Mouse (Mus musculus): ENCODE results near the gene Pard3b.

DNA sequence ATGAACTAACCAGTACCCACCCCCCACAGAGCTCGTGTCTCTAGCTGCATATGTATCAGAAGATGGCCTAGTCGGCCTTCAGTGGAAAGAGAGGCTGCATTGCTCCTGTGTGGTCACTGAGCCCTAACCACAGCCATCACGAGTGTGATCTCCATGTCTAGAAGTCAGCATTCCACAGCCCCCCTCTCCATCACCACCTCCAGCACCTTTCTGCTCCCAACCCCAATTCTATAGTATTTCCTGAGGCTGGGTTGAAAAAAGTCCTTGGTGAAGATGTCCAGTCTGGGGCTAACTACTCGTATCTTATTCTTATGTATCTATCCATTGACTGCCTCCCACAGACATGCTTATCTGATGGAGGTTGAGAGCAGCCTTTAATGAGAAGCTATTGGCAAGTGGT, 509.5 kb downstream of the Pard3b start:
- TF ChIP-seq CTCF (IDR thresholded peaks at IDR 0.05; ENCODE audit: insufficient read depth, low read depth, low read length) = no peak
- no peak for TF ChIP-seq POLR2A (IDR thresholded peaks at IDR 0.05; ENCODE audit: insufficient read depth, low read depth, low read length)
